11 mouse cellular contexts compared by ENCODE assay signal in genomic region chr1:182139937-182140336, GRCm38 (mm10). TPM values are rescaled to one million over a fixed set of nuclear protein-coding genes. Genes with fewer than 3 reads are reported as not detected.
A peak's percentile ranks its signal among the peaks of the same experiment; 100 is the strongest.
DNase-seq lines count a peak whose midpoint lies in the region; ATAC-seq and TF ChIP-seq lines count a peak whose summit lies in the region.
"Had no signal": no experiment of that assay in that cellular context is flagged by ENCODE, and none has a peak within 500 bp of the region (broad histone marks: within the 10 kb centered on the region; RNA-seq: fewer than 3 reads in every experiment).

No protein-coding gene starts in this region.

- ATAC-seq in forebrain, postnatal 0 days = no peak
- ATAC-seq in lung, embryonic 14.5 days (ENCODE audit: insufficient read depth) = 0 out of 2 replicates have a peak, but pooled peaks have one; percentile 21
- 0 out of 2 replicates have a peak, but pooled peaks have one; percentile 36 for ATAC-seq in forebrain, embryonic 13.5 days
- ATAC-seq in liver, embryonic 13.5 days (ENCODE audit: low read depth) = no peak

- 0 out of 2 replicates have a peak overlapping the region, but pooled peaks have one; percentile 18 for H3K4me3 ChIP-seq in forebrain, embryonic 10.5 days
- H3K4me3 ChIP-seq in forebrain, postnatal 0 days (ENCODE audit: low read depth, low read length) = no peak overlapping the region
- H3K4me3 ChIP-seq in lung, embryonic 14.5 days (ENCODE audit: low read depth, low read length) = no peak overlapping the region
- no peak overlapping the region for H3K4me3 ChIP-seq in lung, adult 2 months (replicated peaks; ENCODE audit: extremely low read depth, low read depth, low read length)
- H3K4me3 ChIP-seq in forebrain, embryonic 13.5 days = no peak overlapping the region
- no peak overlapping the region for H3K4me3 ChIP-seq in liver, embryonic 13.5 days (replicated peaks)
- H3K4me3 ChIP-seq: erythroblast, embryonic 14.5 days; left cerebral cortex, adult 2 months had no signal

- peaks cover 8% of the 10 kb centered on the region for H3K4me1 ChIP-seq in forebrain, embryonic 10.5 days
- H3K4me1 ChIP-seq in forebrain, postnatal 0 days (ENCODE audit: insufficient read depth) = no peaks in the 10 kb centered on the region
- H3K4me1 ChIP-seq in lung, embryonic 14.5 days (ENCODE audit: insufficient read depth) = no peaks in the 10 kb centered on the region
- H3K4me1 ChIP-seq in lung, adult 2 months (ENCODE audit: control insufficient read depth, insufficient read depth, low read length) = no peaks in the 10 kb centered on the region
- H3K4me1 ChIP-seq in forebrain, embryonic 13.5 days = 0 out of 2 replicates have a peak, but pooled peaks cover 5% of the 10 kb centered on the region
- H3K4me1 ChIP-seq in liver, embryonic 13.5 days (replicated peaks) = peaks cover 5% of the 10 kb centered on the region; the same call in 1 of the 2 replicates

- no peaks in the 10 kb centered on the region; the same call in 1 of the 2 replicates for H3K27me3 ChIP-seq in forebrain, embryonic 10.5 days (ENCODE audit: poor library complexity, severe bottlenecking)
- no peaks in the 10 kb centered on the region for H3K27me3 ChIP-seq in forebrain, postnatal 0 days (ENCODE audit: insufficient read depth, low read length)
- H3K27me3 ChIP-seq in lung, embryonic 14.5 days (ENCODE audit: insufficient read depth, low read length) = no peaks in the 10 kb centered on the region; the same call in 1 of the 2 replicates
- H3K27me3 ChIP-seq in forebrain, embryonic 13.5 days = 0 out of 2 replicates have a peak, but pooled peaks cover 4% of the 10 kb centered on the region
- H3K27me3 ChIP-seq in liver, embryonic 13.5 days = peaks cover 3% of the 10 kb centered on the region; the same call in 1 of the 2 replicates

- H3K27ac ChIP-seq in forebrain, embryonic 10.5 days = no peak overlapping the region
- no peak overlapping the region for H3K27ac ChIP-seq in forebrain, postnatal 0 days (ENCODE audit: low read depth, low read length)
- no peak overlapping the region for H3K27ac ChIP-seq in lung, embryonic 14.5 days (ENCODE audit: low read depth)
- no peak overlapping the region for H3K27ac ChIP-seq in forebrain, embryonic 13.5 days
- H3K27ac ChIP-seq in liver, embryonic 13.5 days = no peak overlapping the region
- H3K27ac ChIP-seq: left cerebral cortex, adult 2 months had no signal

- H3K4me2 ChIP-seq in forebrain, postnatal 0 days (ENCODE audit: low read depth) = no peak overlapping the region
- H3K4me2 ChIP-seq in lung, embryonic 14.5 days = no peak overlapping the region
- H3K4me2 ChIP-seq in forebrain, embryonic 13.5 days = peak overlapping the region; percentile 23; the same call in 1 of the 2 replicates
- peak overlapping the region; percentile 8; the same call in 1 of the 2 replicates for H3K4me2 ChIP-seq in liver, embryonic 13.5 days

- H3K9ac ChIP-seq in forebrain, postnatal 0 days = no peak overlapping the region
- H3K9ac ChIP-seq in lung, embryonic 14.5 days = no peak overlapping the region
- H3K9ac ChIP-seq in forebrain, embryonic 13.5 days = no peak overlapping the region
- 0 out of 2 replicates have a peak overlapping the region, but pooled peaks have one; percentile 6 for H3K9ac ChIP-seq in liver, embryonic 13.5 days

- no peaks in the 10 kb centered on the region for H3K9me3 ChIP-seq in forebrain, embryonic 10.5 days
- no peaks in the 10 kb centered on the region for H3K9me3 ChIP-seq in forebrain, postnatal 0 days (ENCODE audit: low read length)
- no peaks in the 10 kb centered on the region for H3K9me3 ChIP-seq in lung, embryonic 14.5 days (ENCODE audit: low read depth, low read length)
- no peaks in the 10 kb centered on the region for H3K9me3 ChIP-seq in forebrain, embryonic 13.5 days (replicated peaks)
- no peaks in the 10 kb centered on the region for H3K9me3 ChIP-seq in liver, embryonic 13.5 days (replicated peaks)

- no peaks in the 10 kb centered on the region for H3K36me3 ChIP-seq in forebrain, embryonic 10.5 days (replicated peaks)
- H3K36me3 ChIP-seq in forebrain, postnatal 0 days (ENCODE audit: insufficient read depth) = no peaks in the 10 kb centered on the region
- no peaks in the 10 kb centered on the region for H3K36me3 ChIP-seq in lung, embryonic 14.5 days (ENCODE audit: insufficient read depth)
- H3K36me3 ChIP-seq in forebrain, embryonic 13.5 days (ENCODE audit: poor library complexity, severe bottlenecking) = no peaks in the 10 kb centered on the region
- no peaks in the 10 kb centered on the region for H3K36me3 ChIP-seq in liver, embryonic 13.5 days

- no peak for DNase-seq in forebrain, embryonic 10.5 days (ENCODE audit: extremely low spot score, low spot score)
- DNase-seq in forebrain, postnatal 0 days = no peak
- DNase-seq in lung, embryonic 14.5 days = no peak
- no peak for DNase-seq in lung, adult 2 months
- no peak for DNase-seq in liver, embryonic 13.5 days
- DNase-seq in layer of hippocampus, adult 11-12 months (ENCODE audit: low spot score) = no peak
- no peak for DNase-seq in lung, postnatal 25 days (ENCODE audit: low spot score)

- no peak for TF ChIP-seq CTCF in forebrain, postnatal 0 days (IDR thresholded peaks at IDR 0.05; ENCODE audit: low read depth)
- no peak for TF ChIP-seq CTCF in lung, embryonic 14.5 days (IDR thresholded peaks at IDR 0.05; ENCODE audit: low read depth)
- TF ChIP-seq CTCF in lung, adult 2 months (IDR thresholded peaks at IDR 0.05; ENCODE audit: insufficient read depth, low read length) = no peak

- TF ChIP-seq POLR2A in lung, adult 2 months (IDR thresholded peaks at IDR 0.05; ENCODE audit: borderline replicate concordance, extremely low read depth, low read depth, low read length) = no peak

- 43% methylated on average over 9 of the region's 9 CpGs for WGBS in forebrain, embryonic 10.5 days
- 42% methylated on average over 9 of the region's 9 CpGs for whole genome bisulfite sequencing in forebrain, postnatal 0 days
- 25% methylated on average over 9 of the region's 9 CpGs for WGBS in lung, embryonic 14.5 days
- WGBS in lung, adult 2 months = 37% methylated on average over 9 of the region's 9 CpGs
- WGBS in forebrain, embryonic 13.5 days = 42% methylated on average over 9 of the region's 9 CpGs
- 33% methylated on average over 9 of the region's 9 CpGs for WGBS in liver, embryonic 13.5 days (ENCODE audit: insufficient replicate concordance)

RNA-seq across cellular contexts. Expression of gene Srp9, which starts 15.4 kb away (rescaled TPM):
- polyA plus RNA-seq in forebrain, embryonic 10.5 days (2016; fragmentation: Nextera tagmentation; extraction: Ambion mirVana) = 157 and 159 TPM in 2 replicates
- total RNA-seq in forebrain, postnatal 0 days (2014; rRNA removed) = 82.9 and 90.1 TPM in 2 replicates
- polyA plus RNA-seq in forebrain, postnatal 0 days (2015; fragmentation: Nextera tagmentation; extraction: Ambion mirVana) = 150 and 179 TPM in 2 replicates
- 141 and 153 TPM in 2 replicates for polyA plus RNA-seq in lung, embryonic 14.5 days (2014; fragmentation: Nextera tagmentation; extraction: Ambion mirVana)
- polyA plus RNA-seq in lung, adult 2 months (2012; rRNA removed) = 26.8 and 33.9 TPM in 2 replicates
- polyA plus RNA-seq in forebrain, embryonic 13.5 days (2015; fragmentation: Nextera tagmentation; extraction: Ambion mirVana) = 139 and 150 TPM in 2 replicates
- 101 and 126 TPM in 2 replicates for polyA plus RNA-seq in liver, embryonic 13.5 days (2015; fragmentation: Nextera tagmentation; extraction: Ambion mirVana)

RNA-seq across cellular contexts. Expression of gene Vmn1r1, which starts 24.3 kb away (rescaled TPM):
- polyA plus RNA-seq in forebrain, embryonic 10.5 days (2016; fragmentation: Nextera tagmentation; extraction: Ambion mirVana) = not detected in 2 replicates
- total RNA-seq in forebrain, postnatal 0 days (2014; rRNA removed) = not detected in 2 replicates
- polyA plus RNA-seq in forebrain, postnatal 0 days (2015; fragmentation: Nextera tagmentation; extraction: Ambion mirVana) = not detected in 2 replicates
- polyA plus RNA-seq in lung, embryonic 14.5 days (2014; fragmentation: Nextera tagmentation; extraction: Ambion mirVana) = not detected in 2 replicates
- polyA plus RNA-seq in lung, adult 2 months (2012; rRNA removed) = not detected in 2 replicates
- not detected in 2 replicates for polyA plus RNA-seq in forebrain, embryonic 13.5 days (2015; fragmentation: Nextera tagmentation; extraction: Ambion mirVana)
- polyA plus RNA-seq in liver, embryonic 13.5 days (2015; fragmentation: Nextera tagmentation; extraction: Ambion mirVana) = not detected in 2 replicates
- total RNA-seq: left cerebral cortex, adult 2 months had no signal
- polyA plus RNA-seq: erythroblast, embryonic 14.5 days; heart, postnatal 0 days had no signal

Comparison
In these comparisons a context has a peak if more than half of its experiments do, and no peak if none do; other contexts are left out.
1. ATAC-seq: peak in lung, embryonic 14.5 days (single experiment) and forebrain, embryonic 13.5 days (single experiment); none in forebrain, postnatal 0 days (single experiment) and liver, embryonic 13.5 days (single experiment).
2. H3K4me2 ChIP-seq: peak in forebrain, embryonic 13.5 days (single experiment) and liver, embryonic 13.5 days (single experiment); none in forebrain, postnatal 0 days (single experiment) and lung, embryonic 14.5 days (single experiment).